Mouse (Mus musculus) natural killer cell, adult 2 months (primary cell): ENCODE results near the gene Acer1.

Source experiments
- DNase-seq, 2 experiments: peaks; one replicate each; pipeline ENCODE4 v3.0.0; 2022; ENCODE audit warnings: low spot score in 2 of 2

Gene Acer1

DNA sequence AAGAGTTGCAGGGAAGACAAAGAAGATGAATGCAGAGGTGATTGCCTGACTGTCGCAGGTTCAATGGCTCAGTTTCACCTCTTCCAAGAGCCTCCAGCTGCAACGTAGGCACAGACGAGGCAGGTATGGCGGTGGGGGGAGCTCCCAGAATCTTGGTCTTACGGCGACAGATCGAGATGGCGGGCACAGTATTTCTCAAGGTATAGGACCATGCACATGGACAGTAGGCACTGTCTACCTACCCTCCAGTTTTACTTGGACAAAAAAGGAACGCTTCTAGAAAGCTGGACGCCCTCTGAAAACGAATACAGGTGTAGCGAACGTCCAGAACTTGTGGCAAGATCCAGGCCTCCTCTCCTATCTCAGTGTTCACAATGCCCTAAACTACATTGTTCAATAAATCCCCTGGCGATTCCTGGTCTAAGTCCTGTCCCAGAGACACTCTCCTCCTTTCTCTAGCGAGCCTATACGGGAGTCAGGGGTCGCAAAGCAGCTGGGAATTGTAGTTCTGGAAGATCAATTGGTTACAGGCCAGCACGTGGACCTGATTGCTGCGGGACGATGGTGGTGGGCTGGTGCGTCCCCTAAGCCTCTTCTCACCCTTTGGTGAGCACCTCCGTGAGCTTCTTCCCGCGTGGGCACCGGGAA lies 7.7 kb upstream of the Acer1 start:
- DNase-seq, result no peak

- DNase-seq, result no peak
These were observed 7.0 kb upstream of the Acer1 start for GRCm38 (mm10) chr17:56988921-56989430.

DNA sequence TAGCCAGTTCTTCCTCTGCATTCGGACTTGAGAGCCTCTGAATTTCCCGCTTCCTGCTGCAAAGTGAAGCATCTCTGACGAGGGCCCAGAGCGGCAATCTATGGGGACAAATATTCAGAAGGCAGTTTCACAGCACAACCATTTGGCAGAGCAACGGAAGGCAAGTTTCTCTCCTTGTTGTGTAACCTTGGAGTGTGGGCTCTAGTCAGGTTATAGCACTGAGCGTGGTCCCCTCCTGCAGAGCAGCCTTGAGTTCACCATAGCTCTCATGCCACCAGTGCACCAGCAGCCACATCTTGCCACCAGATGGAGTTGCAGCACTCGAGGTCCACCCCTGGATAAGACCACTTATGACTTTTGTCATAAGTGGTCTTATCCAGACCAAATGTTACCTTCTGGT lies 6.5 kb upstream of the Acer1 start:
- DNase-seq, result no peak

DNA sequence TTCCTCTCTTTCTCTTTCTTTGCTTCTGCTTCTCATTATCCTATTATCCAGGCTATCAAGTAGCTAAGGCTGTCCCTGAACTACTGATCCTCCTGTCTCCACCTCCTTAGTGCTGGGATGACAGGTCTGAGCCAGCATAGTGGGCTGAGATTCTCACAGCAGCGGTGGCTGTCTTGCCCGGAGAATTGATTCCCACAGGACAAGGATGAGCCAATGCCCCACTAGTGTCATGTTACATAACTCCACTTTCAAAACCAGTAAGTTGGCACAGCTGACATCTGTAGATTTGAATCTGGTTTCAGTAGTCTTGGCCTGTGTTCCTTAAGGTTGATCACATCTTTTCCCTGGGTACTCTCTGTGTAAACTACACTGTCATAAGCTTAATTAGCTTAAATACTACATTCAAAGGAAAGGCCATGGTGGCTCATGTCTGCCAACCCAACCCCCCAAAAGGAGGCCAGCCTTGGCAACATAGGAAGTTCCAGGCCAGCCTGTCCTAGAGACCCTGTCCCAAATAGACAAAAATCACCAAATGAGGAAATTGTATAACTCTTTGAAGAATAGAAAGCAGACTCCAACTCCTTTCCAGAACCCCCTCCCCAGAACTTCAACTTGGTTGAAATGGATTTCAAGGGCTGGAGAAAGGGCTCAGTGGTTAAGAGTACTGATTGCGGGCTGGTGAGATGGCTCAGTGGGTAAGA lies 4.3 kb upstream of the Acer1 start:
- DNase-seq, result no peak

DNA sequence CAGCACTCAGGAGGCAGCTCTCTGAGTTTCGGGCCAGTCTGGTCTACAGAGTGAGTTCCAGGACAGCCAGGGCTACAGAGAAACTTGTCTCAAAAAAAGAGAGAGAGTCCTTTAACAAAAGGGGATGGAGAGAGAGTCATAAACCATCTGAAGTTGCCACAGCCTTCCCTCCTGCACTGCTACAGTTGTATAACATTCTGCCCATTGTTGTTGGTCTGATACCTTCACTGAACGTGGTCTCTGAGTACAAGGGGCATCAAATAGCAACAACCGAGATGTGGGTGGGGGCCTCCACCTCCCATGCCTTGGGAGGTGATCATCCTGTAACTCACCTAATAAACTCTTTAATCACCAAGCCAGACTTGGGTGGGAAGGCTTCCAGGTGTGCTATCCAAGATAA lies 3.7 kb upstream of the Acer1 start:
- DNase-seq, result no peak

GRCm38 (mm10) chr17:56984886-56985285 lies 3.0 kb upstream of the Acer1 start:
- DNase-seq, result no peak

GRCm38 (mm10) chr17:56981049-56981448 lies 877 bp downstream of the Acer1 start:
- no peak for DNase-seq

DNA sequence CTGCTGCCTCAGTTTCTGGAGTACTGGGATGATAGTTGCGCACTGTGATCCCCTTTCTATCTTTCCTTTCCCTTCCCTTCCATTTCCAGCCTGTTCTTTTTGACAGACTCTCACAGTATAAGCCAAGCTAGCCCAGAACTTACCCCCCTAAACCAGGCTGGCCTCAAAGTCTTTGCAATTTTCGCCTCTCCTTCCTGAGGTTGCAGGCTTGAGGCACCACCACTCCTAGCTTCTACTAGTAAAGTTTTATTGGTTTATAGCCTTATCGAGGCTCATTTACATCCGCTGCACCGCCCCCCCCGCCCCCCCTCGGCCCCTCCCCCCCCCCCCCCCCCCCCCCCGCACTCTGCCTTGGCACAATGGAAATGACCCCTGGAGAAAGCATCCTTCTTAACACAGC lies 2.4 kb downstream of the Acer1 start:
- no peak for DNase-seq

DNA sequence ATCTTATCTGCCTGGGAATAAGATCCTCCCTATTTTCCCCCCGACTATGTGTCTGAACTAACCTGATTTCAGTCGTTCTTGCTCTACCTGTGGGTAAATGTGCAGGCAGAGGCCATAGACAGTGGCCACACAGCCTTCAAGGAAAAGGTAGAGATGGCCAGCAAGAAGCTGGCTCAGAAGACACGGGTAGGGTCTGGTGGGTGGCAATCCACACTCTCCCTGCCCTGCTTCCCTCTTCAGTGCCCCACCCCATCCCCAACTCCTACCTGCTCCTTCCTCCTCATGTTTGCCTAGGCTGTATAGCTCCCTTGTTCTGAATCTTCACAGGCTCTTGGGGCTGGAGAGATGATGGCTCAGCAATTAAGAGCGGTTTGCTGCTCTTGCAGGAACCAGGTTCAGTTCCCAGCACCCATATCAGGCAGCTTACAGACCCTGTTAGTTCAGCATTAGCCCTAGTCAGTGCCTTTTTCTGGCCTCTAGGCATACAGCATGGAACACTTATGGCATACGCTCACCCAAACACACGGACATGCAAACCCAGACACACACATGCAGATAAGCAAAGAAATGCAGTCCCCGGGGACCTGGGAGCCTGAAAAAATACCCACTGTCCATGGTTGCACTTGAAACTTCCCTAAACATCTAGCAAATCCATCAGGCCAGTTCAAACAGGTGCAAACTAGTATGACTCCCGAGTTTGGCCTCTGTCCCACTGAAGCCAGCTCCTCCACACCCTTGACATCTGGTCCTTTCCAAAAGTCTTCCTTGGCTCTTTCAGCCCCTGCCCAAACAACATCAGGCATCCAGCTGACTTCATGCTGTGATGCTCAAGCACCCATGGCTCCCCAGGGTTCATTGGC lies 5.2 kb downstream of the Acer1 start:
- DNase-seq, result no peak

DNA sequence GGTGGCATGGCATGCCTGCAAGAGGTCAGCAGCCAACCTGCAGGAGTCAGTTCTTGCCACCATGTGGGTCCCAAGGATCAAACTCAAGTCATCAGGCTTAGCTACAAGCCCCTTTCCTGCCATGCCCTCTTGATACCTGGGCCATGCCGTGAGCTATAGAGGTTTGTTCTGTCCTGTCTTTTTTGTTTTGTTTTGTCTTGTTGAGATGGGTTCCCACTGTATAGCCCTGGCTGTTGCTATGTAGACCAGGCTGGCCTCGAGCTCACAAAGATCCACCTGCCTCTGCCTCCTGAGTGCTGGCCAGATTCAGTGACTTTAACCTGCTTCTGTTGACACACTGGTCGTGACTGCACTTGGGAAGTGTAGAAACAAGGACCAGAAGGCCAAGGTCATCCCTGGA lies 6.5 kb downstream of the Acer1 start:
- DNase-seq, result no peak

- DNase-seq, result no peak
These were observed 7.2 kb downstream of the Acer1 start for GRCm38 (mm10) chr17:56974708-56975240.

DNA sequence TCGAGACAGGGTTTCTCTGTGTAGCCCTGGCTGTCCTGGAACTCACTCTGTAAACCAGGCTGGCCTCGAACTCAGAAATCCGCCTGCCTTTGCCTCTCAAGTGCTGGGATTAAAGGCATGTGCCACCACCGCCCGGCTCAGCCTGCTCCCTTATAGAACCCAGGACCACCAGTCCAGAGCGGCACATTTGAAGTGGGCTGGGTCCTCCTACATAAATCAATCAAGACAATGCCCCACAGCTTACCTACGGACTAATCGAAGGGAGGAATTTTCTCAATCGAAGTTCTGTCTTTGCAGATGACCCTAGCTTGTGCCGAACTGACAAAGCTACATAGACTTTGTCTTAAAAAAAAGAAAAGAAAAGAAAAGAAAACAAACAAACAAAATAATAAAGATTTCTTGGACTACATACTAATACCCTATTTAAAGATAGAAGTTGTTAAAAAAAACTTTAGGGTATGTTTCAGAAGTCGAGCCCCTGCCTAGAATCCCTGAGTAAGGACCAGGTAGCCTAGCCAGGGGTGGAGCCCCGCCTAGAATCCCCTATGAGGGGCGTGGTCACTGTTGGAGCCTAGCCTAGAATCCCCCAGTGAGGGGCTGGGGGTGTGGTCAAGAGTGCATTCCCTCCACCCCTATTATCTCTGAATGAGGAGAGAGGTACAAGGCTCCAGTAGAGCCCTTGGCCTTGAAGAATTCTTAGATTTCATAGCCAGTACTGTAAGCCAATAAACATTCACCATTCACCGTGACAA lies 7.8 kb downstream of the Acer1 start:
- no peak for DNase-seq

DNA sequence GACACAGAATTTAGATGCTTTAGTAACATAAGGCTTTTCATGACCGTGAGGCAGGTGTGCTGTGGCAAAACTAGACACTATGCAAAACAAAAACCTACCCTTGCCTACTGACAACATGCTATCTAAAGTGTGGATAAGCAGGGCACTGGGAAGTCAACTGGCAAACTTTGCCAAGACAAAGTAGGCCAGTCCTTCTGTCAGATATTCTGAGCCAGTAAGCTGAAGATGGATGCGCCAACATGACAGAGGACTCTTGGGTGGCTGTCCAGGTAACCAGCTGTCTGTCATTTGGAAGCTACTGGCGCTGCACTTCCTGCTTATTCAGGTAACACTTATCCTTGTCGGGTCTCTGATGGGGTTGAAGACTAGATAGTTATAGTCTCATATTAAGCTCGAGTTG lies 11.8 kb downstream of the Acer1 start:
- DNase-seq, result no peak

GRCm38 (mm10) chr17:56969321-56969720 lies 12.6 kb downstream of the Acer1 start:
- DNase-seq, result no peak

- DNase-seq, result no peak
These were observed 18.3 kb downstream of the Acer1 start for GRCm38 (mm10) chr17:56963646-56964045.

GRCm38 (mm10) chr17:56962642-56963405 lies 19.1 kb downstream of the Acer1 start:
- DNase-seq, result no peak

- no peak for DNase-seq
These were observed 20.0 kb downstream of the Acer1 start for GRCm38 (mm10) chr17:56961880-56962279.

GRCm38 (mm10) chr17:56958667-56959066 lies 23.3 kb downstream of the Acer1 start:
- no peak for DNase-seq

DNA sequence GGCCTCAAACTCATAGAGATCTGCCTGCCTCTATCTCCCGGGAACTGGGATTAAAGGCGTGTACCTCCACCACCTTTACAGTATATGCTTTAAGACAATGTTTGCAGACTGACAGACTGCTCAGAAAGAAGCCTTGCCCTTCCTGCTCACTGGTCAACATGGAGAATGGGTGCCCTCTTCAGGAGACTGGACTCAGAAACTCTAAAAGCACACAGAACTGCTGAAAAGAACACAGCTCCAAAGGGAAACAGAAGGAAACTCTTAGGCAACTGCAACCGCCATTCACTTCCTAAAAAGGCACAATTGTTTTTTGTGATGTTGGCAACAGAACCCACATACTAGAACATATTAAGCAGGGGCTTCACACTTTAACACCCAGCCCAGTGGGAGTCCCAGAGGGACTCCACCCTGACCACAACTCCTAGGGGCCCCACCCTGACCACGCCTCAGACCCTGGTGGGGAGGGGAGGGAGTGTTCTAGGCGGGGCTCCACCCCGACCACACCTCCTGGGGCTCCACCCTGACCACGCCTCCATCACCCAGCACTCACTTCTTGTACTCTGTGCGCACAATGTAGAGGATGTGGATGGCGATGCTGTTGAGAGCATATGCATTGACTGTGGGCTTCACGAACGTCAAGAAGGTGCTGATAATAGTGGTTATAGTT lies 24.0 kb downstream of the Acer1 start:
- peak; percentile 38 to 67 for DNase-seq

- no peak for DNase-seq
These were observed 27.1 kb downstream of the Acer1 start for GRCm38 (mm10) chr17:56954871-56955270.
